Mouse (Mus musculus) testis, adult 2 months (tissue): ENCODE results near the gene Irgc1. TPM values are rescaled to one million over a fixed set of nuclear protein-coding genes. Genes with fewer than 3 reads are reported as not detected.

Source experiments
- H3K27ac ChIP-seq: fragments of 200-500 bp; 2 replicates; pipeline ENCODE4 v1.5.1; 2012; ENCODE audit warnings: low read depth, low read length; ENCODE audit not compliant: control insufficient read depth, insufficient read depth
- H3K27me3 ChIP-seq: fragments of 200-500 bp; 2 replicates; pipeline ENCODE4 v1.6.1; 2012; ENCODE audit warnings: mild to moderate bottlenecking, low read length, moderate library complexity; ENCODE audit not compliant: control insufficient read depth, insufficient read depth
- H3K36me3 ChIP-seq: fragments of 200-500 bp; 2 replicates; pipeline ENCODE4 v1.6.1; 2012; ENCODE audit warnings: mild to moderate bottlenecking, low read length; ENCODE audit not compliant: control insufficient read depth, insufficient read depth
- H3K4me1 ChIP-seq: fragments of 200-500 bp; 2 replicates; pipeline ENCODE4 v1.6.1; 2012; ENCODE audit warnings: low read length; ENCODE audit not compliant: control insufficient read depth, insufficient read depth
- H3K4me3 ChIP-seq: fragments of 200-500 bp; 2 replicates; pipeline ENCODE4 v1.5.1; 2012; ENCODE audit warnings: low read depth, mild to moderate bottlenecking, low read length, moderate library complexity, mixed read lengths; ENCODE audit not compliant: control insufficient read depth
- CTCF ChIP-seq: fragments of 200-500 bp; IDR thresholded peaks from 2 replicates; pipeline ENCODE4 v1.5.1; 2012; ENCODE audit warnings: low read depth, mild to moderate bottlenecking, inconsistent platforms, low read length, moderate library complexity; ENCODE audit not compliant: control insufficient read depth, insufficient read depth, insufficient replicate concordance
- POLR2A ChIP-seq: fragments of 200-500 bp; IDR thresholded peaks from 2 replicates; pipeline ENCODE4 v1.6.1; 2012; ENCODE audit warnings: low read depth, mild to moderate bottlenecking, inconsistent platforms, low read length, moderate library complexity; ENCODE audit not compliant: control insufficient read depth
- polyA plus RNA-seq: library from polyadenylated mRNA; depleted of rRNA; stranded (reverse); fragments of >200 nt; gene quantifications from 2 replicates; pipeline ENCODE4 v1.2.3, GENCODE M21; 2012

Irgc1 gene
- polyA plus RNA-seq, 1 experiment, result 1,510 TPM

DNA sequence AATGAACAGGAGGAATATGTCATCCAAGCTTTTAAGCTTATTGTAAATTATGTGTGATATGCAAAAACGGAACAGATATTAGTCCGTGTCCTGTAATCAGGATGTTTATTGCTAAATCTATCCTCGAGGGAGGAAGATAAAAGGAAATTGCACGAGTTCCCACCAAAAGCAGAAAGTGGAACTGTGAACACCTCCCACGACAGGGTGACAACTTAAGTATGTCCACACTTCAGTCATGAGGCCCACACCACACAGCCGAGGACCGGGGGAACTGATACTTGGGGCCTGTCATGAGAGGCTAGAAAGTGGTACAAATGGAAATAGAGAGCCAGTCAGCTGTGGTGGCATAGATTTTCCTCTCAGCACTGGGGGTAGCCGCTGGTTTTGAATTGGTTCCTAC is 9.8 kb downstream of the Irgc1 start:
- no peaks in the 10 kb centered on the region for H3K27me3 ChIP-seq
- no peaks in the 10 kb centered on the region; the same call in 1 of the 2 replicates for H3K4me1 ChIP-seq
- TF ChIP-seq POLR2A (no peak), CTCF (no peak)
- H3K36me3 ChIP-seq, result no peaks in the 10 kb centered on the region
- no peak overlapping the region for H3K27ac ChIP-seq
- H3K4me3 ChIP-seq, result no peak overlapping the region

DNA sequence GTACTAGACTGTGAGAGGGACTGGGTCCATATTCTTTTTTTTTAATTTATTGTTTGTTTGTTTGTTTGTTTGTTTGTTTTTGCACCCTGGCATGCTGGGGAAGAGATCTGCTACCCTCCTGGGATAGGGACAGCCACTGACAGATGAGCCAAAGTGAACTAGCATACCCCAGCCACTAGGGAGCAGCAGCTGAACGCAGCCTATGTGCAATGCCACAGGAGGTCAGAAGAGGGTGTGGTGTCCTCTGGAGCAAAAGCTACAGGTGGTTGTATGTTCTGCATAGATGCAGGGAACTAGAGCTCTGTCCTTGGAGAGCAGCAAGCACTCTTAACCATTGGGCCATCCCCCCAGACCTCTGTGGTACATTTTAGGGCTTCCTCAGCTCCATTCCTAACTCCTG is 10.3 kb downstream of the Irgc1 start:
- Histone ChIP-seq H3K27ac (no peak overlapping the region), H3K36me3 (no peaks in the 10 kb centered on the region), H3K27me3 (no peaks in the 10 kb centered on the region), H3K4me1 (no peaks in the 10 kb centered on the region; the same call in 1 of the 2 replicates), H3K4me3 (no peak overlapping the region)
- TF ChIP-seq POLR2A (no peak), CTCF (peak; percentile 95; the same call in 1 of the 2 replicates)

DNA sequence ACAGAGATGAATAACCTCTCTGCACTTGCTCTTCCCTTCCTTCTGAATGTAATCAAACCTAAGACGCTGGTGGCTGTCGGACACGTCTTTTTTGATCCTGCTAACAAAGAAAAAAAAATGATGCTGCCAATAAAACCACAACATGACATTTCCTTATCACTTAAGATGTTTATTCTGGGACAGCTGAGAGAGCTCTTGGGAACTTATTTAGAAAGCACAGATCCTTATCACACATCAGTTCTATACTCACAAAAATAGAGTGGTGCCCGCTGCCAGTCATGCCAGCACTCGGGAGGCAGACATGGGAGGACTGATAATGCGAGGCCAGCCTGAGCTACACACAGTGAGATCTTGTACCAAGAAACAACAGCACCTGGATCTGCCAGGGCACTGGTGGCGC is 12.2 kb downstream of the Irgc1 start:
- H3K36me3 ChIP-seq, result no peaks in the 10 kb centered on the region
- H3K27ac ChIP-seq, result no peak overlapping the region
- no peak for TF ChIP-seq POLR2A
- no peaks in the 10 kb centered on the region for H3K27me3 ChIP-seq
- no peaks in the 10 kb centered on the region for H3K4me1 ChIP-seq
- H3K4me3 ChIP-seq, result no peak overlapping the region

DNA sequence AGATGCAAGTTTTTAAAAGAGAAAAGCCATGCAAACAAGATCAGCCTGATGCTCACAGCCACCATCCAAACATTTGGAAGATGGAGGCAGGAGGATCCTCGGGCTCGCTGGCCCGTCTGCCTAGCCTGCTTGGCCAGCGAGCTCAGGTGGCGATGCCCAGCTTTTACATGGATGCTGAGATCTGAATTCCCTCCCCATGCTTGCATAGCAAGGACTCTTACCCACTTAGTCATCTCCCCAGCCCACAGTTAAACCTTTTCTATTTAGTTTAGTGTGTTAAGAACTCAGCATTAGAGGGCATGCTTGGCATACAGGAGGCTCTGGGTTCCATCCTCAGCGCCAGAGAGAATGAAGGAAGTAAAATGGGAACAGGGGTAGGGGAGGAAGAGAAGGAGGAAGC is 12.9 kb downstream of the Irgc1 start:
- no peaks in the 10 kb centered on the region for H3K27me3 ChIP-seq
- no peak overlapping the region for H3K4me3 ChIP-seq
- no peaks in the 10 kb centered on the region for H3K36me3 ChIP-seq
- TF ChIP-seq POLR2A (no peak), CTCF (no peak)
- no peaks in the 10 kb centered on the region for H3K4me1 ChIP-seq
- H3K27ac ChIP-seq, result no peak overlapping the region

DNA sequence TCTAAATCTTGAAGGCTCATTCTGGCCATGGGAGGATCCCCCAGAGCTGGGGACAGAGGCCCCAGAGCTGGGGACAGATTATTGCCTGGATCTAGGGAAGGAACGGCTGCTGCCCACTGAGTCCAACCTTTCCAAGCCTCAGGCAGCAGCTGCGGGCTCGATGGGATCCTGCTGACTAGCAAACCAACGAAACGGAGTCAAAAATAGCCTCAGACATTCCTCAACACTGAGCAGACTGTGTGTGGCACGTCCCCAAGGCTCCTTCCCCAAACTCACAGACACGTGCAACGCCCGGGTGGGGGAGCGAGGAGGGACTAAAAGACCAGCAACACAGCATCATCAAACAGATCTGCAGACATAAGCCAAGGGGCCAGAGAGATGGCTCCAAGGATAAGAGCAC is 14.1 kb downstream of the Irgc1 start:
- Histone ChIP-seq H3K4me3 (no peak overlapping the region), H3K27me3 (no peaks in the 10 kb centered on the region), H3K4me1 (no peaks in the 10 kb centered on the region), H3K36me3 (no peaks in the 10 kb centered on the region), H3K27ac (no peak overlapping the region)
- no peak for TF ChIP-seq CTCF
- no peak for TF ChIP-seq POLR2A

DNA sequence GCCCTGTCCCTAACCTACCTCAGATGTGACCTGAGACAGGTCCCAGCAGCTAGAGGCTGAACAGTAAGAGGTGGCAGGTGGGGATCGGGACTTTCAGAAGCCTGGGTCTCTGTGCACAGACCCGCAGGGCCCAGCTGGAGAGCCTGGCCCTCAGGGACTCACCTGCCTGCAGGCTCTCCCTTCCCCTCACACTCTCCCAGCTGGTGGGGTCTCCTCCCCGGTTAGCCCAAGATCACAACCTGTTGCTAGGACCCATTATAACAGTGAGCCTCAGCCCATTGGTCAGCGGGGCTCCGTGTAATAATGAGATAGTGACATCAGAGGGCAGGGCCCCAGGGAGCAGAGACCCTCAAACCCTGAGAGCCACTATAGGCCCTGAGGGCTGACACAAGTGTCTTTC is 16.8 kb downstream of the Irgc1 start:
- no peak for TF ChIP-seq CTCF
- TF ChIP-seq POLR2A, result peak; percentile 94

DNA sequence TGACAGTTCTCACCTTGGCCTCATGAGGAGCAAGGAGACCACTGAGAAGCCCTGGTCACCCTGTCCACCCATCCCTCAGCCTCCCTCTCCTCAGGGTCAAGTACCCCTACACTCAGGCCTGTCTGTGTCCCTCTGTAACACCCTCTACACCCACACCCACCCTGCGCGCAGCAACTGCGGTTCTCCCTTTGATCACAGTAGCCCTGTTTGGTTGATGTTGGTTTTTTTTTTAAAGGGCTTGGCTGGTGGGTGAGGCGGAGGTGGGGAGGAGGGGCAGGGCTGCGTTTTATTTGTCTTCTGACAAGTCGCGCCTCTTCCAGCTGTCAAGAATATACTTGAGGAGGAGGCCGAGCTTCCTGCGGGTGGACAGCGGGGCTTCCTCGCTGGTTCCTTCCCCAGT is 20.4 kb downstream of the Irgc1 start:
- Histone ChIP-seq H3K4me3 (peak overlapping the region; percentile 79), H3K27me3 (no peaks in the 10 kb centered on the region), H3K36me3 (no peaks in the 10 kb centered on the region), H3K27ac (0 out of 2 replicates have a peak overlapping the region, but pooled peaks have one; percentile 10), H3K4me1 (peaks cover 3% of the 10 kb centered on the region)
- TF ChIP-seq POLR2A (0 out of 2 replicates have a peak, but pooled peaks have one; percentile 38), CTCF (no peak)

More for the DNA sequence above, 16.8 kb downstream of the Irgc1 start:
- no peaks in the 10 kb centered on the region for H3K4me1 ChIP-seq
- H3K36me3 ChIP-seq, result no peaks in the 10 kb centered on the region
- peak overlapping the region; percentile 79 for H3K4me3 ChIP-seq
- H3K27me3 ChIP-seq, result no peaks in the 10 kb centered on the region
- peak overlapping the region; percentile 79 for H3K27ac ChIP-seq
